Mouse (Mus musculus): ENCODE data around the gene Fcrla. TPM values are rescaled to one million over a fixed set of nuclear protein-coding genes. Genes with fewer than 3 reads are reported as not detected.
"Not testable (repeated sequence)": the region's sequence is repeated elsewhere in the genome, so short reads cannot be mapped to it uniquely, and the experiment has no call there.

Gene Fcrla
- polyA plus RNA-seq, 1 experiment from 2014 or later: not detected

DNA sequence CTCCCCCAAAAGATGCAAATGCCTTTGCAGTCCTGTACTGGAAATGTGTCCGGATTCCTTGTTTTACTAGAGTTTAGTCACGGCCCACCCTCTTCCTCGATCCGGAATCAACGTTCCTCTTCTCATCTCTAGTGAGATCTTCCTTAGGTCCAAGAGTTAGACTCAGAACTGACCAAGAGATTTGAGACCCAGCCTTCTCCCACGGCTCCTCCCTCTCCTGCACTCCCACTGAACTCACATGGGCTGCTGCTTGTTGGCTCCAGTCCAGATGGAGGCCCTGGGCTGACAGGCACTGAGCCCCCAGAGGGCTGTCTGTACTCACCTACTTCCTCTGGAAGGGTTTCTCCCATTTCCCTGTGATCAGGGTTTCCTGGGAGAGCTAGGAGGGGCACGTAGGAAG is 35.7 kb upstream of the Fcrla start:
- WGBS: 82% methylated on average over 7 of the region's 7 CpGs
- H3K4me2 ChIP-seq (replicated peaks): no peak overlapping the region
- H3K9me3 ChIP-seq (ENCODE audit: control insufficient read depth, low read length): no peaks in the 10 kb centered on the region
- no peak overlapping the region for H3K4me3 ChIP-seq (replicated peaks; ENCODE audit: low read length)
- H3K27me3 ChIP-seq (ENCODE audit: control insufficient read depth, insufficient read depth, low read length): no peaks in the 10 kb centered on the region
- H3K36me3 ChIP-seq (replicated peaks; ENCODE audit: control insufficient read depth, insufficient read depth): no peaks in the 10 kb centered on the region
- H3K27ac ChIP-seq: no peak overlapping the region
- ATAC-seq (ENCODE audit: low FRiP score) (no peak), DNase-seq (ENCODE audit: low spot score) (no peak)
- H3K4me1 ChIP-seq (replicated peaks; ENCODE audit: control insufficient read depth, insufficient read depth, low read length): no peaks in the 10 kb centered on the region
- no peak overlapping the region for H3K9ac ChIP-seq

GRCm38 (mm10) chr1:170962301-170962700 is 34.9 kb upstream of the Fcrla start:
- H3K9me3 ChIP-seq (ENCODE audit: control insufficient read depth, low read length): no peaks in the 10 kb centered on the region
- no peak overlapping the region for H3K4me2 ChIP-seq (replicated peaks)
- 84% methylated on average over 2 of the region's 2 CpGs for WGBS
- no peaks in the 10 kb centered on the region for H3K27me3 ChIP-seq (ENCODE audit: control insufficient read depth, insufficient read depth, low read length)
- DNase-seq (ENCODE audit: low spot score): no peak
- H3K27ac ChIP-seq: no peak overlapping the region
- no peak overlapping the region for H3K9ac ChIP-seq
- H3K4me1 ChIP-seq (replicated peaks; ENCODE audit: control insufficient read depth, insufficient read depth, low read length): no peaks in the 10 kb centered on the region
- no peaks in the 10 kb centered on the region for H3K36me3 ChIP-seq (replicated peaks; ENCODE audit: control insufficient read depth, insufficient read depth)
- H3K4me3 ChIP-seq (replicated peaks; ENCODE audit: low read length): no peak overlapping the region
- ATAC-seq (ENCODE audit: low FRiP score): no peak

GRCm38 (mm10) chr1:170961101-170961500 is 33.7 kb upstream of the Fcrla start:
- DNase-seq (ENCODE audit: low spot score) (no peak), ATAC-seq (ENCODE audit: low FRiP score) (no peak)
- Histone ChIP-seq H3K9ac (no peak overlapping the region), H3K4me2 (replicated peaks) (no peak overlapping the region), H3K36me3 (replicated peaks; ENCODE audit: control insufficient read depth, insufficient read depth) (no peaks in the 10 kb centered on the region), H3K27me3 (ENCODE audit: control insufficient read depth, insufficient read depth, low read length) (no peaks in the 10 kb centered on the region), H3K9me3 (ENCODE audit: control insufficient read depth, low read length) (no peaks in the 10 kb centered on the region), H3K4me3 (replicated peaks; ENCODE audit: low read length) (no peak overlapping the region), H3K27ac (no peak overlapping the region), H3K4me1 (replicated peaks; ENCODE audit: control insufficient read depth, insufficient read depth, low read length) (no peaks in the 10 kb centered on the region)
- WGBS: 79% methylated on average over 6 of the region's 6 CpGs

- Histone ChIP-seq H3K4me3 (replicated peaks; ENCODE audit: low read length) (no peak overlapping the region), H3K4me1 (replicated peaks; ENCODE audit: control insufficient read depth, insufficient read depth, low read length) (no peaks in the 10 kb centered on the region), H3K27ac (no peak overlapping the region), H3K9me3 (ENCODE audit: control insufficient read depth, low read length) (no peaks in the 10 kb centered on the region), H3K27me3 (ENCODE audit: control insufficient read depth, insufficient read depth, low read length) (no peaks in the 10 kb centered on the region), H3K36me3 (replicated peaks; ENCODE audit: control insufficient read depth, insufficient read depth) (no peaks in the 10 kb centered on the region), H3K9ac (no peak overlapping the region), H3K4me2 (replicated peaks) (no peak overlapping the region)
- WGBS: 89% methylated on average over 2 of the region's 2 CpGs
- ATAC-seq (ENCODE audit: low FRiP score): no peak
- no peak for DNase-seq (ENCODE audit: low spot score)
Observed at GRCm38 (mm10) chr1:170959791-170960190, 32.4 kb upstream of the Fcrla start.

GRCm38 (mm10) chr1:170958225-170958624 is 30.8 kb upstream of the Fcrla start:
- Histone ChIP-seq H3K9ac (no peak overlapping the region), H3K4me1 (replicated peaks; ENCODE audit: control insufficient read depth, insufficient read depth, low read length) (no peaks in the 10 kb centered on the region), H3K27me3 (ENCODE audit: control insufficient read depth, insufficient read depth, low read length) (no peaks in the 10 kb centered on the region), H3K36me3 (replicated peaks; ENCODE audit: control insufficient read depth, insufficient read depth) (no peaks in the 10 kb centered on the region), H3K4me2 (replicated peaks) (no peak overlapping the region), H3K9me3 (ENCODE audit: control insufficient read depth, low read length) (no peaks in the 10 kb centered on the region), H3K4me3 (replicated peaks; ENCODE audit: low read length) (no peak overlapping the region), H3K27ac (no peak overlapping the region)
- ATAC-seq (ENCODE audit: low FRiP score) (no peak), DNase-seq (ENCODE audit: low spot score) (no peak)
- WGBS: 62% methylated on average over 3 of the region's 3 CpGs

GRCm38 (mm10) chr1:170953192-170953591 is 25.8 kb upstream of the Fcrla start:
- Histone ChIP-seq H3K4me1 (replicated peaks; ENCODE audit: control insufficient read depth, insufficient read depth, low read length) (no peaks in the 10 kb centered on the region), H3K4me2 (replicated peaks) (no peak overlapping the region), H3K4me3 (replicated peaks; ENCODE audit: low read length) (no peak overlapping the region), H3K9ac (no peak overlapping the region), H3K27me3 (ENCODE audit: control insufficient read depth, insufficient read depth, low read length) (no peaks in the 10 kb centered on the region), H3K36me3 (replicated peaks; ENCODE audit: control insufficient read depth, insufficient read depth) (no peaks in the 10 kb centered on the region), H3K9me3 (ENCODE audit: control insufficient read depth, low read length) (no peaks in the 10 kb centered on the region), H3K27ac (no peak overlapping the region)
- DNase-seq (ENCODE audit: low spot score) (no peak), ATAC-seq (ENCODE audit: low FRiP score) (no peak)
- 95% methylated on average over 2 of the region's 2 CpGs for WGBS

GRCm38 (mm10) chr1:170950772-170951171 is 23.4 kb upstream of the Fcrla start:
- H3K27me3 ChIP-seq (ENCODE audit: control insufficient read depth, insufficient read depth, low read length): no peaks in the 10 kb centered on the region
- H3K36me3 ChIP-seq (replicated peaks; ENCODE audit: control insufficient read depth, insufficient read depth): no peaks in the 10 kb centered on the region
- no peak overlapping the region for H3K4me3 ChIP-seq (replicated peaks; ENCODE audit: low read length)
- no peak for DNase-seq (ENCODE audit: low spot score)
- H3K9ac ChIP-seq: no peak overlapping the region
- WGBS: 68% methylated on average over 3 of the region's 3 CpGs
- no peak for ATAC-seq (ENCODE audit: low FRiP score)
- no peaks in the 10 kb centered on the region for H3K9me3 ChIP-seq (ENCODE audit: control insufficient read depth, low read length)
- H3K4me1 ChIP-seq (replicated peaks; ENCODE audit: control insufficient read depth, insufficient read depth, low read length): no peaks in the 10 kb centered on the region
- no peak overlapping the region for H3K27ac ChIP-seq
- H3K4me2 ChIP-seq (replicated peaks): no peak overlapping the region

DNA sequence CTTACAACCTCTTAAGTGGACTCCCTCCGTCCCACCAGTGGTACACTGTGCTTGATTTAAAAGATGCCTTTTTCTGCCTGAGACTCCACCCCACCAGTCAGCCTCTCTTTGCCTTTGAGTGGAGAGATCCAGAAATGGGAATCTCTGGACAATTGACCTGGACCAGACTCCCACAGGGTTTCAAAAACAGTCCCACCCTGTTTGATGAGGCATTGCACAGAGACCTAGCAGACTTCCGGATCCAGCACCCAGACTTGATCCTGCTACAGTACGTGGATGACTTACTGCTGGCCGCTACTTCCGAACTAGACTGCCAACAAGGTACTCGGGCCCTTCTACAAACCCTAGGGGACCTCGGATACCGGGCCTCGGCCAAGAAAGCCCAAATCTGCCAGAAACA is 17.5 kb upstream of the Fcrla start:
- H3K4me3 ChIP-seq (replicated peaks; ENCODE audit: low read length); DNase-seq (ENCODE audit: low spot score); H3K27me3 ChIP-seq (ENCODE audit: control insufficient read depth, insufficient read depth, low read length); H3K4me1 ChIP-seq (replicated peaks; ENCODE audit: control insufficient read depth, insufficient read depth, low read length); H3K27ac ChIP-seq; H3K4me2 ChIP-seq (replicated peaks); H3K36me3 ChIP-seq (replicated peaks; ENCODE audit: control insufficient read depth, insufficient read depth); H3K9me3 ChIP-seq (ENCODE audit: control insufficient read depth, low read length); ATAC-seq (ENCODE audit: low FRiP score); H3K9ac ChIP-seq: not testable (repeated sequence)
- 96% methylated on average over 2 of the region's 9 CpGs for WGBS

DNA sequence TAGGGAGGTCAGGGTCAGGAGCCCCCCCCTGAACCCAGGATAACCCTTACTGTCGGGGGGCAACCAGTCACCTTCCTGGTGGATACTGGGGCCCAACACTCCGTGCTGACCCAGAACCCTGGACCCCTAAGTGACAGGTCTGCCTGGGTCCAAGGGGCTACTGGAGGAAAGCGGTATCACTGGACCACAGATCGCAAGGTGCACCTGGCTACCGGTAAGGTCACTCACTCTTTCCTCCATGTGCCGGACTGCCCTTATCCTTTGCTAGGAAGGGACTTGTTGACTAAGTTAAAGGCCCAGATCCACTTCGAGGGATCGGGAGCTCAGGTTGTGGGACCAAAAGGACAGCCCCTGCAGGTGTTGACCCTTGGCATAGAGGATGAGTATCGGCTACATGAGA is 16.8 kb upstream of the Fcrla start:
- not testable (repeated sequence) for H3K36me3 ChIP-seq (replicated peaks; ENCODE audit: control insufficient read depth, insufficient read depth); H3K27me3 ChIP-seq (ENCODE audit: control insufficient read depth, insufficient read depth, low read length); H3K27ac ChIP-seq; H3K9ac ChIP-seq; H3K4me1 ChIP-seq (replicated peaks; ENCODE audit: control insufficient read depth, insufficient read depth, low read length); H3K4me3 ChIP-seq (replicated peaks; ENCODE audit: low read length); ATAC-seq (ENCODE audit: low FRiP score); H3K4me2 ChIP-seq (replicated peaks); H3K9me3 ChIP-seq (ENCODE audit: control insufficient read depth, low read length); DNase-seq (ENCODE audit: low spot score)
- 95% methylated on average over 9 of the region's 9 CpGs for WGBS

- Histone ChIP-seq H3K4me1 (replicated peaks; ENCODE audit: control insufficient read depth, insufficient read depth, low read length) (no peaks in the 10 kb centered on the region), H3K27ac (no peak overlapping the region), H3K4me3 (replicated peaks; ENCODE audit: low read length) (no peak overlapping the region), H3K27me3 (ENCODE audit: control insufficient read depth, insufficient read depth, low read length) (no peaks in the 10 kb centered on the region), H3K9ac (no peak overlapping the region), H3K36me3 (replicated peaks; ENCODE audit: control insufficient read depth, insufficient read depth) (no peaks in the 10 kb centered on the region), H3K9me3 (ENCODE audit: control insufficient read depth, low read length) (no peaks in the 10 kb centered on the region), H3K4me2 (replicated peaks) (no peak overlapping the region)
- ATAC-seq (ENCODE audit: low FRiP score) (no peak), DNase-seq (ENCODE audit: low spot score) (no peak)
- WGBS: 89% methylated on average over 12 of the region's 12 CpGs
Observed at GRCm38 (mm10) chr1:170939255-170939654, 11.9 kb upstream of the Fcrla start.
